Mouse (Mus musculus) mesoderm, embryonic 11.5 days (tissue): ENCODE results near the gene Rfesd.

Experiments
- DNase-seq: peaks from one replicate; pipeline ENCODE4 v3.0.0-alpha.2; 2012; ENCODE audit warnings: low read depth, low spot score

The Rfesd gene

DNA sequence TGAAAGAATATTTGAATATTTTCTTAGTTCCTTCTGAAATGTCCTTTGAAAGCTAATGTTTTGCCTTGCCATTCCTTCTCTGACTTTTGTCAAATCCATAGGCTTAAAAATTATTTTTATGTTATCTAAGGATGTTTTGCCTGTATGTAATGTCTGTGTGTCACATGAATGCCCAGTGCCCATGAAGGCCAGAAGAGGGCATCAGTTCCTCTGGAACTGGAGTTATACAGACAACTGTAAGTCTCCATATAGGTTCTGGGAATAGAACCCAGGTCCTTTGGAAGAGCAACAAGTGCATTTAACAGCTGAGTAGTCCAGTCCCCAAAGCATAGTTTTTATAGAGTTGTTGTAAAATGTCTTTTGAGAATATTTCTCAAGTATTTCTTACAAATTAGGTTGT, 36.6 kb downstream of the Rfesd start:
- no peak for DNase-seq

GRCm38 (mm10) chr13:75976649-75977048, 41.9 kb downstream of the Rfesd start:
- no peak for DNase-seq

DNA sequence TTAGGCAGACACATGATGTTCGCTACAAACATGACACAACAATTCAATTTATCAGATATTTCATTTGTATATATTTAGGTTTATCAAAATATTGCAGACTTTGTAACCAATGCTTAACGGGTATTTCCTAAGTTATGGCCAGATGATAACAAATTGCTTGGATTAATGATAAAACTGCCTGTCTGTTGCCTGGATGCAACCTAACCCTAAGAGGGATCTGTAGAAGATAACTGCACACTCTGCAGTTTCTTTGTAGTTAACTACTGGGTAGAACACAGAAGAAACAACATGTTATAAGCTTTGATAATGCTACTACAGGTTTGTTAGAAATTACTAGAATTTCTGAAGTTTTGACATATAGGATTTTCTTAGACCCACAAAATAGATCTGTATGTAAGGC, 42.3 kb downstream of the Rfesd start:
- no peak for DNase-seq

- DNase-seq: no peak
These were observed 42.9 kb downstream of the Rfesd start for GRCm38 (mm10) chr13:75975629-75976028.

DNA sequence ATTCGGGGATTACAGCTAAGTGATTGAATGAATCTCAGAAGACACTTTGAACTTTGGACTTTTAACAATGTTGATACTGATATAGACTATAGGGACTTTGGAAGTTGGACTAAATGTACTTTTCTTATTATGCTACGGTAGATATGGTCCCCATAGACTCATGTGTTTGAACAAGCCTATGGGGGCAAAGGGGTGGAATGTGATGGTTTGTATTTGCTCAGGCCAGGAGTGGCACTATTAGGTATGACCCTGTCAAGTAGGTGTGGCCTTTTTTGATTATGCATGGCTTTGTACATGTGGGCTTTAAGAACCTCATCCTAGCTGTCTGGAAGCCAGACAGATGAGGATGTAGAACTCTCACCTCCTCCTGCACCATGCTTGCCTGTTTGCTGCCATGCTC, 44.0 kb downstream of the Rfesd start:
- no peak for DNase-seq

DNA sequence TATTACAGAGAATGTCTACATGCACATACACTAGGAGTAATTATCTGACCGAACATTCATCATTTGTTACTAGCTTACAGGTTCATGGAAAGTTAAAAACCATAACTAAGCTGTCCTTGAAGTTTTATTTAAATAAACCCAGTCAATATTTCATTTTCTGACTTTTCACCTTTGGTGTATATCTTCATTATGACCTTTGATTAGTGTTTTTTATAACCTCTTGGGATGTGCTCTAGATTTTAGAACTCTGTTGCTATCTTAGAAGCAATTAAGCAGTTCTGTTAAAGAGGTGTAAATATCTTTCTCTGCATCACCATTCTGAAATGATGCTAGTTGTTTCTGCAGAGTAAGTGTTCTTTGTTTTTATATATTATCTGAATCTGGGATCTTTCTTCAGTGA, 51.7 kb downstream of the Rfesd start, which contains the start of gene Spata9:
TSS of gene Spata9 (plus strand) at position 301 of the 400 bp plus-strand sequence.
- no peak for DNase-seq

DNA sequence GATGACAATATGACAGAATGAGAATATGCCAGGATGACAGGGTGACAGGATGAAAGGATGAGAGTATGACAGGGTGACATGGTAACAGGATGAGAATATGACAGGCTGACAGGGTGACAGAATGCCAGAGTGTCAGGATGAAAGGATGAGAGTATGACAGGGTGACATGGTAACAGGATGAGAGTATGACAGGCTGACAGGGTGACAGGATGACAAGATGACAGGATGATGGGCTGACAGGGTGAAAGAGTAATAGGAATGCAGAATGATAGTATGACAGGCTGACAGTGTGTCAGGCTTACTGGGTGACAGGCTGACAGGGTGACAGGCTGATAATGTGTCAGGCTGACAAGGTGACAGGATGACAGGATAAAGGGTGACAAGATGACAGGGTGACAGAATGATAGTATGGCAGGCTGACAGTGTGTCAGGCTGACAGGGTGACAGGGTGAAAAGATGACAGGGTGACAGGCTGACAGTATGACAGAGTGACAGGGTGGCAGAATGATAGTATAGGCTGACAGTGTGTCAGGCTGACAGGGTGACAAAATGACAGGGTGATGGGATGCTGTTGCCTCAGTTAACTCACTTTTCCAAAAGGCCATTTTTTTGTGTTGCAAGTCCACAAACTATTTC, 63.0 kb downstream of the Rfesd start:
- DNase-seq: no peak
